Mouse (Mus musculus) mouse embryonic stem cell (cell line): ENCODE data around the gene Dnmbp.

Source experiments
- in situ Hi-C, 2 experiments: fragments of 300-500 bp; cut with MboI; formaldehyde crosslinking; loops; 1 replicate in 1 of 2; 3 replicates in 1 of 2; pipeline ENCODE4 v1.14.3; 2019 to 2020; ENCODE audit warnings: low sequenced_read_pairs in 2 of 2, low pct_unique_long_range_greater_than_20kb in 1 of 2, mixed read lengths in 1 of 2; ENCODE audit not compliant: unreplicated experiment in 1 of 2

The Dnmbp gene

DNA sequence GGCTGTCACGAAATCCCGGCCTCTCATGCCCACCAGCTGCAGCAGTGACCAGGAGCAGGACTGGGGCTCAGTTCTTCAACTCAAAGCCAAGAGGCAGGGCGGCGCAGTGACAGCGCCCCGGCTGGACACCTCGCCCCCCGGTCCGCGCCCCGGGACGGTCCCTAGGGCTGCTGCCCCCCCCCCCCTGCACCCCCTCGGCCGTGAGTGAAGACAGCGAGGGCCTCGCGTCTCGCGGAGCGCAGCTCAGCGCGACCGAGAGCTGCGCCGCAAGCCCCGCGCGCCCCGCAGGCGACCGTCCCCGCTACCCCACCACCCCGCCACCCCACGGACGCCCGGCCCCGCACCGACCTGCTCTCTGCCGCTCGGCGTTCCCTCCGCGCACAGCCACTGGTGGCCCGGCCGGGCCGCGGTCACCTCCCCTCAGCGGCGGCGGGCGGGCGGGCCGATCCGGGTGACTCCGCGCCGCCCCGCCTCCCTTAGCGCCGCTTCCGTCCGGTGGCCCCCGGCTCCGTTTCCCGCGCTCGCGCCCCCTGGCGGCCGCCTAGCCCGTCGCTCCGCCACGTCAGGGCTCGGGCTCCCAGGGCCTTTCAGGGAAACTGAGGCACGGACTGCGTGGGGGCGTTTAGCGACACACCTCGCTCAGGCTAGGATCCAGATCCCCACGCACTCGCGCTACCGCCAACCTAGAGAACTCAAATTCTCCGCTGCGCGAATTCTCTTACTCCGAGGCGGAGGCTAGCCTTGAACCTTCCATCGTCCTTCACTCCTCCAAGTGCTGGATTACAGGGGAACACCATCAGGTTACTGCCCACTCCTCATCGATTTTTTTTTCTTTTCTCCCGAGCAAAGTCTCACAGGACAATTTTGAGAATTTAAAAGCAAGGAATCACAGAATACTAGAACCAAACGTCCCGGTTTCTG, at the start of gene Dnmbp:
Gene Dnmbp (minus strand): TSS at position 423 of the 921 bp plus-strand sequence.
- in situ Hi-C loops, result no loop called here

DNA sequence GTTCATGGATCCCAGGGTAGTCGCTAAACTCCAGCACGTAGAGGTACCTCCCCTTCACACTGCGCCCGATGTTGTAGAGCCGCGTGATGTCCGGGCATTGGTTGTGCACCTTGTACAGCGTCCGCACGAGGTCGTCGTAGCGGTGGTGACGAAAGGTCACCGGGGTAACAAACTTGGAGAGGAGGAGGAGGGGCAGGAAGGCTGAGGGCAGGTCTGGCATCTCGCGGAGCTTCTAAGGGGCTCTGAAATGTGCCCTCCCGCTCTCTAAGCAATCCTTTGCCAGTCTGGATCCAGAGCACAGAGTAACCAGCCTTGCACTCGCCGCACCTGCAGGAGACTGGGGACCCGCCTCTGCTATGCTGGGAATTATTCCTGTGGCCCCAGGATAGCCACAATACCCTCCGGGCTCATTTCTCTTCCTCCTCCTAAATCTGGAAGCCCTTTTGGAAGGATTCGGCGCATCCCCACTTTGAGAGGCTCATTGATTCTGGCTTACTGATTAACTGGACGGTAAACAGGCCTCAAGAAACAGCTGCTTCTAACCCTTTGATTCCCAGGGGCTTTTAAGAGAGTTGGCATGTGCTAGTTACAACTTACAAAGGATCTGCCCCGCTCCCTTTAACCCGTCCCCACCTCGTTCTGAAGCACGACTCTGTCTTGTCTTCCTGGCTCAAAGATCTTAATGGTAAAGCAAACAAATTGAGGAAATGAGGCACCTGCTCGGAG, 46.2 kb upstream of the Dnmbp start, which contains the start of gene Cpn1:
Gene Cpn1 (minus strand): TSS at position 488 of the 726 bp plus-strand sequence.
- in situ Hi-C loops, result no loop called here

DNA sequence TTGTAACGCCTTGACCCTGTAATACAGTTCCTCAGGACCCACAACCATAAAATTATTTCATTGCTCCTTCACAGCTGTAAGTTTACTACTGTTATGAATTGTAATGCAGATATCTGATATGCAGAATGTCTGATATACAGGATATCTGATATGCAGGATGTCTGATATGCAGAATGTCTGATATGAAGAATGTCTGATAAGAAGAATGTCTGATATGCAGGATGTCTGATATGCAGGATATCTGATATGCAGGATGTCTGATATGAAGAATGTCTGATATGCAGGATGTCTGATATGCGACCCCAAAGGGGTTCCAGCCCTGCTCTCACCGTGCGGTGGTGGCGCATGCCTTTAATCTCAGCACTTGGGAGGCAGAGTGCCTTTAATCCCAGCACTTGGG, 42.0 kb upstream of the Dnmbp start:
- in situ Hi-C loops, result no loop called here

DNA sequence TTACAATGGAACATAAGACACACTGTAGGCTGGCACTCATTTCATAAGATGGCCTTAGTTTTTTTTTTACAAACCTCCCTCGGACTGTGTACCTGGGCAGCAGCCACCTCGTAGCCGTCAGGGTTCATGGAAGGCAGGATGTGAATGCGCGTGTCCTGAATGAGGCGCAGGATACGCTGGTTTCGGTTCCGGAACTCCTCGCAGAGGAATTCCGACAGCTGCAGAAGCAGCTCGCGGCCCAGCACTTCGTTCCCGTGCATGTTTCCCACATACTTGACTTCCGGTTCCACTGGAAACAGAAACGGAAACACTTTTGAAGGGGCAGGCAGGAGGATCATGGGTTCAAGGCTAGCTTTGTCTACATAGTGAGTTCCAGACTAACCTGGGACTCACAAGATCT, 40.7 kb upstream of the Dnmbp start:
- in situ Hi-C loops, result no loop called here

DNA sequence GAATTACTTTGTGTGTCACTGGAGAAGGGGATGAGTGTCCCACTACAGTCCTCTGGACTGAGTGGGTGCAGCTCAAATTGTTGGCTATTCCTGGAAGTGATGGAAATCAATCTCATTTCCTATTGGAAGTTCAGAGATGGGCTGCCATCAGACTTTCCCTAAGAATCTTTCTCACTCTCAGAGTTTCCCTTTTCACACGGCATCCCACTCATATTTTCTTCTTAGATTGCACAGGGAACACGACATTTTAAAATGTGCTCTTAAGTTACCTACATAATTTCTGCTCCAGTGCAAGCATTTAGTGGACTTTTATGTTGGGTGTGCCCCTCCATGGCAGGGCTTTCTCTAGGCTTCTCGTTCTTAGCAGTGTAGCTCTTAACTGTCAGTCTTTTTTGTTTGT, 37.8 kb upstream of the Dnmbp start:
- in situ Hi-C loops, result no loop called here

DNA sequence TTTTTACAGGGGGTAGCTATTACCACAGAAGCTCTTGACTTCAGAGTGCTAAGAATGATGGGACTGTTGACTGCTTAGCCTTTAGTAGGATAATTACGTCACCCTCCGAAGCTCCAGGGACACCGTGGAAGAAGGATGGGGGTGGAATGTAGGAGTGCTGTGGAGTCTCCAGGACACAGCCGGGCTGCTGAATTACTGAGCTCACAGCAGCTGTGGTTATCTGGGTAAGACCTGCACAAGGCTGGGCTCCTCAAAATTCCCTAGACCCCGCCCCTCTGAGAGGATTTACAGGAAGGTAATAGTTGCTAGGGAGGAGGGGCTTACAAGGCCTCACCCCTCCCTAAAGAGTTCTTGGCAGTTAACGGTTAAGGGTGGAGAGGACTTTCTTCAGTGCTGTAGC, 36.7 kb upstream of the Dnmbp start:
- in situ Hi-C loops, result no loop called here

DNA sequence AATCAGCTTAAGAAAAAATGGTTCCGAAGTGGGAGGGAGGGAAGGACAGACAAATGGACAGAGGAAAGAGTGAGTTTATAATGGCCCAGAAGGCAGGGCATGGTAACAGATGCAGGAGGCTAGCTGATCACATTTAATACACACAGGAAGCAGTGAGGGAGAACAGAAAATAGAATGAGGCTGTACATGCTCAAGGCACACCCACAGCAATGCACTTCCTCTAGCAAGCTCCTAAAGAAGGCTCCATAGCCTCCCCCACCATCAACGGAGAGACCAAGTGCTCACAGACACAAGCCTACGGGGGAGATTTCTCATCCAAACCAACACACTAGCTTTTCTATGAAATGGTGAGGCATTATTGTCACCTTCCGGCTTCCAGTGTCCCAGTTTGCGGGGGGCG, 34.2 kb upstream of the Dnmbp start:
- in situ Hi-C loops, result no loop called here

DNA sequence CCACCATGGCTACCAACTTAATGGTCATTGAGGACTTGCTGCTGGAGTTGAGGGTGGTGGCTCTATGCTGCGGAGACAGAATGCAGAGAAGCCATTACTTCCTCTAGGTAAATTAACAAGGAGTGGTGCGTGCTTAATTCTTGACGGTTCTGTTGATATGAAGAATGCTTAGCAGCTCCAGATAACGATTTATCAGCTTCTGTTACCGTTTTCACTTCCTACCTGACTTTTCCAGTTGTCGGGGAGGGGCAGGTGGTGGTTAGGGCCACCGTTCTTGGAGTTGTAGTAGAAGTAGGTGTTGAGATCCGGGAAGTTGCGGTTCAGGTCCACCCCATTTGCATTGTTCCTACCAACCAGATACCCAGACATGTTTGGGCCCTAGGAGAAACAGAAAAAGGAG, 33.7 kb upstream of the Dnmbp start:
- in situ Hi-C loops, result no loop called here

DNA sequence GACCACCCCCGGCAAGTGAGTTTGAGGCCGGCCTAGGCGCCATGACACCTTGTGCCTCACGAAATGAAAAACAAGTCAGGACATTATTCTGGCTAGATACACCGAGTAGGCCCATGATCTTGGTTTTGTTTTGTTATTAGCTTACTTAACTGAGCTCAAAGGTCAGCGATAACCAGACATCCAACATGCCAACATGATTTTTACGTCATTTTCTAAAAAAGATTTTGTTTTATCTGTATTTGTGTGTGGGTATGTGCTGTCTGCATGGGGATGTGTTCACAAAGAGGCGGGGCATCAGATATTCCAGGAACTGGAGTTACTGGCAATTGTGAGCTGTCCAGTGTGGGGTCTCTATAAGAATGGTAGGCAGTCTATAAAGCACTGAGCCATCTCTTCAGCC, 32.1 kb upstream of the Dnmbp start:
- in situ Hi-C loops, result no loop called here

DNA sequence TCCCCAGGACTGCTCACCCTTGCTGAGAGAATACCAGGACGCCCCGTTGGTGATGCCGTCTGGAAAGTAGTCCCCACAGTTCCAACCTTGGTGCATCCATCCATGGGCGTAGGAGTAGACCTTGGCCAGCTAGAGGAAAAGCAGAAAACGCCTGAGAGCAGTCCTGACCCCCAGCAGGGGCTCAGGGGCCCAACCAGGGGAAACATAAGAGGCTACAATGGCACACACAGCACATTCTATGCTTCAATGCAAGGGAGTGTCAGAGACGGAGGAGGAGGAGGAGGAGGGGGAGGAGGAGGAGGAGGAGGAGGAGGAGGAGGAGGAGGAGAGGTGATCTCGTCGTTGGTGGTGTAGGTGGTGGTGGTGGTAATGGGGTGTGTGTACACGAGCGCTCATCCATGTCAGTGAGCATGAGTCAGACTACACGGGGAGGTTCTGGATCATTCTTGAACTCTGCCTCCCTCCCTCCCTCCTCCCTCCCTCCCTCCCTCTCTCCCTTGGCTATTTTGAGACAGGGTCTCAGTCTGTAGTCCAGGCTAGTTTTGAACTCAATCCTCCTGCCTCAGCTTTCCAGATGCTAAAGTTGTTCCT, 28.5 kb upstream of the Dnmbp start:
- in situ Hi-C loops, result no loop called here

DNA sequence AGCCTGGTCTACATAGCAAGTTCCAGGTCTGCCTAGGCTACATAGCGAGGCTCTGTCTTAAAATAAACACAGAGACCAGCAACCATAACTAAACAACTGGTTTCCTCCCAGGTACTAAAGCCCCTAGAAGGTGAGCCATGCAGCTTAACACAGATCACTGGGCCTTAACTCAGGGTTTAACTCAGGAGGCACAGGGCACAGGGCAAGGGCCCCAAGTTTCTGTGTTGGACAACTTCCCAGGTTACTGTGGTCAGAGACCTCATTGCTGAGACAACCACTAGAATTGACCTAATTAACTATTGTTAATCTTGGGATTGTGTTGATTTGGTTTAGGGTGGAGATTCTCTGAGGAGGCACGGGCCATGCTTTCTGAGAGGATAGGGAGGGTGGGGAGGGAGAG, 26.5 kb upstream of the Dnmbp start:
- in situ Hi-C loops, result no loop called here

DNA sequence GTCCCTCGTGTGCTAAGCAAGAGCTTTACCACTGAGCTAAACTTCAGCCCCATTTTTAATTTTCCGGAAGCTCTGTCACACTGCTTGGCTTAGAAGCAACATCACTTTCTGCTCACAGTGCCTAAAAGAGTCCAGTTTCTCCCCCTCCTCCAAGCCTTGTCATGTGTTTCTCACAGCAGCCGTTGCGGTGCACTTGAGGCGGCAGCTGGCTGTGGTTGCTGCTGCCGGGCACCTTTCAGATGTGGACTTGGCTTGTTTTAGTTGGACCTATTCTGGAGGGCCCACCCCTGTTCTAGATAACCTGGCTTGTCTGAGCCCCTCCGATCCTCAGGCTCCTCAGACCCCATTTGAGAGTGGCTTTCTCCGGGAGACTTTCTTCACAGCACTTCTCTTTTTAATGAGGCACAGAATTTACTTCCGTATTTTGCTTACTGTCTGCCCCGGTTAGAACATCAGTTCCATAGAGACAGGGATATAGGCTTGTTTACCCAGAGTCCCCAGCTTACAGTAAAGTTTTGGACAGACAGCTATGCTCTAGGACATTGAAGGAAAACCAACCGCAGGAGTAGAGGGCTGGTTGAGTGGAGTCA, 25.6 kb upstream of the Dnmbp start:
- in situ Hi-C loops, result no loop called here

DNA sequence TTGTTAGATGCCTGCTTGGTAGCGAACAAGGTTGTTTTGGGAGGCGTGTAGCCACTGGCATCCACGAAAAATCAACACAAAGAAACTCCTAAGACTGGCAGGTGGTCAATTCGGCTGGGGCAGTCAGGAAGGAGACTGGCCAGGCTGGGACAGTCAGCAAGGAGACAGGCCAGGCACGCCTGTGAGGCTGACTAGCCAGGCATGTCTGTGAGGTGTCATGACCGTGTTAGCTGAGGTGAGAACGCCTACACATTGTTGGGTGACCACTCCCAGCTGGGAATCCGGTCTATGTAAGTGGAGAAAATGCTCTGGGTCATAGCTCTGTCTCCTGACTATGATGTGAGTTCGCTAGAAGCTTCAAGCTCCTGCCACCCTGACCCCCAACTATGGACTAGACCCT, 22.8 kb upstream of the Dnmbp start:
- in situ Hi-C loops, result loop anchor here in 1 of 2 experiments (5.0 kb wide), 1 partner anchor 210 kb away; the partner anchor contains the start of genes Cox15 and Cutc

DNA sequence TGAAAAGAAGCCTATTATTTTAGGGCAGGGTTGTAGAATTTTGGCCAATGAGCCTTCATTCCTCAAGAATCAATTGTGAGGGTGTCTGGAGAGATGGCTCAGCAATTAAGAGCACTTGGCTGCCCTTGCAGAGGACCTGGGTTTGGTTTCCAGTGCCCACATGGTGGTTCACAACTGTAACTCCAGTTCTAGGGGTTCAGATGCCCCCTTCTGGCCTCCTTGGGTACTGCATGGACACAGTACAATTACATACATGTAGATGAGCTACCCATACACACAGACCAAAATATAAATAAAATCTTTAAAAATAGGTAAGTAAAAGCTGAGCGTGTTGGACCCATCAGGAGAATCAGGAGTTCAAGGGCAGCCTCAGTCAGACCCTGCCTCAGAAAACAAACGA, 21.2 kb upstream of the Dnmbp start:
- in situ Hi-C loops, result loop anchor here in 1 of 2 experiments (5.0 kb wide), 1 partner anchor 209 kb away; the partner anchor contains the start of genes Cox15 and Cutc

DNA sequence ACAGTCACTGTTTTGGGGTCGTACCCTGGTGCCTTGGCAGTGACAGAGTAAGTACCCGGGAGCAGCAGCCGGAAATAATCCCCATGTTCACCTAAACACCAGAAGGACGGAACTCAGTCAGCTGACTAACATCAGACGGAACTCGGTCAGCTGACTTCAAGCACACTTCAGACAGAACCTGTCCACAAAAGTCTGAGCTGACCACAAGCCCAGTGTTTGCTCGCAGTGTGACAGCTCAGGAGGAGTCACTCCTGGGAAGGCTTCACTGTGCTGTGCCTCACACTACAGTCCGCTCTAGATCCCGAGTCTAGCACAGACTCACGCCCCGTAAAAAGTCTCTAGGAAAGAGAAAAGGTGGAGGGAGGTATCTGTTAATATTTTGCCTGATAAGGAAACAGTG, 20.0 kb upstream of the Dnmbp start:
- in situ Hi-C loops, result loop anchor here in 1 of 2 experiments (5.0 kb wide), 1 partner anchor 208 kb away; the partner anchor contains the start of genes Cox15 and Cutc

DNA sequence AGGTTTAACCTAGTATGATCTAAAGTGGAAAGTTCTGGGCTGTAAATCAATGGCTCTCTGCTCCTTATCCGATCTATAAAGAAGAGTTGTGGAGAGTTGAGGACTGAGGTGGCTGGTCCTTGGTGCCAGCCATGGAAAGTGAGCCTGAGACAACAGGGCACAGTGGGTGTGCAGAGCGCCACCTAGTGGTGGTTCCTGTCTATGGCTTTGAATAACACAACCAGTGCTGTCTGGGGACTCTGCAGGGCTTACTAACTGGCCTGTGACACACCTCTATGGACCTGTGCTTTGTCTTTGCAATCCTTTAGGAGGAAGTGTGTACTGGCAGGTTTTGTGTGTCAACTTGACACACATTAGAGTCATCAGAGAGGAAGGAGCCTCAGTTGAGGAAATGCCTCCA, 19.2 kb upstream of the Dnmbp start:
- in situ Hi-C loops, result loop anchor here (10.0 kb wide), 1 partner anchor 124 kb away; no protein-coding TSS in a partner anchor

DNA sequence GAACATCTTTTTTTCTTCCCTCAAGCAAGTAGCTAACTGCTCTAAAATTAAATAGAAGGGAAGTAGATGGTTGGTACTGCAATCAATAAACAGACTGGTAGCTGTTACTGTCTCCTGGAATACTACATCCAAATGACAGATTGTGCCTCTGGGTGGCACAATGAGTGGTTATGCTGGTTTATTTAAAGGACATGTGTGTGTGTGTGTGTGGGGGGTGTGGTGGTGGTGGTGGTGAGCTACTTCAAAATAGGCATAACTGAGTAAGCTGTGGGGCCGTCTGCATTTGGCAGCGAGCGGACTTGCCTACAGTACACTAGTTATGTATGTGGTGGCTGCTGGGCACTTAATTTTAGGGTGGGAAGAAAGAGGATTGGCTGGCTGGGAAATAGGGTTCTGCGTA, 17.9 kb upstream of the Dnmbp start:
- in situ Hi-C loops, result loop anchor here (10.0 kb wide), 1 partner anchor 123 kb away; no protein-coding TSS in a partner anchor

DNA sequence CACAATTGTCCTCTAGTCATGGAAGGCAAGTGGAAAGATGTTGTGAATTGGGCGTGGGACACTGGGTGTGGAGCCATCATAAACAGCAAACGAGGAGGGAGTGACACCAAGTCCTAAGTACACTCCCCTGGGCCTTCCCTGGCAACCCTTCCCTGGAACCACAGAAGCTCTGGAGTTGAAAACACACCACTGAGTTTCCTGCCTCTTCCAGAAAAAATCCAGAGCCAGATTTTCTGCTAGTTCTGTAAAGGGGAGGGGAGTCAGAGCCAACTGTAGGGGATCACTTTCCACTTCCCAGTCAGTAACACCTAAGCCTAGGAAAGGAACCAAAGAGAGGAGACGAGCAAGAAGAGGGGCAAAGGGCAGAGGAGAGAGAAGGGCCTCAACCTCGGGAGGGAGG, 17.4 kb upstream of the Dnmbp start:
- in situ Hi-C loops, result loop anchor here (10.0 kb wide), 1 partner anchor 123 kb away; no protein-coding TSS in a partner anchor
